Mouse (Mus musculus): ENCODE measurements around the gene Zfp715. TPM values are rescaled to one million over a fixed set of nuclear protein-coding genes. Genes with fewer than 3 reads are reported as not detected.
"Not testable (repeated sequence)": the region's sequence is repeated elsewhere in the genome, so short reads cannot be mapped to it uniquely, and the experiment has no call there.

The Zfp715 gene
- polyA plus RNA-seq, 1 experiment from 2014 or later, result 13.3 TPM

GRCm38 (mm10) chr7:43305235-43305634 is 7.9 kb downstream of the Zfp715 start:
- Histone ChIP-seq H3K9me3 (ENCODE audit: control insufficient read depth, low read length) (no peaks in the 10 kb centered on the region), H3K4me2 (ENCODE audit: low read length) (peak overlapping the region; percentile 47), H3K36me3 (ENCODE audit: control insufficient read depth, insufficient read depth, low read length) (peaks cover 79% of the 10 kb centered on the region), H3K27me3 (ENCODE audit: control insufficient read depth, insufficient read depth, low read length) (no peaks in the 10 kb centered on the region), H3K4me1 (ENCODE audit: control insufficient read depth in 2 of 2, insufficient read depth in 2 of 2, low read length in 2 of 2) (peaks cover 5 to 20% of the 10 kb centered on the region in 2 experiments), H3K9ac (ENCODE audit: low read length) (peak overlapping the region; percentile 26; the same call in 1 of the 2 replicates), H3K27ac (replicated peaks in 1 of 2; ENCODE audit: control insufficient read depth in 1 of 2, insufficient read depth in 1 of 2, low read depth in 2 of 2, low read length in 2 of 2) (peak overlapping the region; percentile 80 to 86), H3K4me3 (ENCODE audit: control insufficient read depth in 1 of 2, insufficient read depth in 1 of 2, low read depth in 1 of 2, low read length in 2 of 2) (no peak overlapping the region)
- ATAC-seq (ENCODE audit: insufficient number of reproducible peaks, insufficient read depth, low FRiP score, low read depth), result peak; percentile 61; the same call in 1 of the 2 replicates
- 27% methylated on average over 3 of the region's 3 CpGs for WGBS

DNA sequence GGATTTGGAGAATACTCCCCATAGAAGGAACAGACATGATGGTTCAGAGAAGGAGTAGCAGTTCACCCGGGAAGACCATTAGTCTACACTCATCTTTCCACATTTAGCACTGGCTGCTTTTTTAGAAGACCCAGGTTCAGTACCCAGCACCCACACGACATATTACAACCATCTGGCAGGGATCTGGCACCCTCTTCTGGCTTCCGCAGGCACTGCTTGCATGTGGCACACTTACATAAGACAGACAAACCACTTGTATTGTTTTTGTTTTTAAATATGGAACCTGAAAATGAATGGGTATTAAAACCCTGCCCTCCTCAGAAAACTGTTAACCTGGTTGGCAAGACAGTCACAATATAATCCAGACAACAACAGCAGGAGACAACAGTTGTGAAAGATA is 21.6 kb downstream of the Zfp715 start:
- H3K27me3 ChIP-seq (ENCODE audit: control insufficient read depth, insufficient read depth, low read length), result no peaks in the 10 kb centered on the region
- H3K27ac ChIP-seq (replicated peaks in 1 of 2; ENCODE audit: control insufficient read depth in 1 of 2, insufficient read depth in 1 of 2, low read depth in 2 of 2, low read length in 2 of 2), result no peak overlapping the region
- H3K9me3 ChIP-seq (ENCODE audit: control insufficient read depth, low read length), result no peaks in the 10 kb centered on the region
- H3K4me3 ChIP-seq (ENCODE audit: control insufficient read depth in 1 of 2, insufficient read depth in 1 of 2, low read depth in 1 of 2, low read length in 2 of 2), result no peak overlapping the region
- H3K4me2 ChIP-seq (ENCODE audit: low read length), result no peak overlapping the region
- H3K9ac ChIP-seq (ENCODE audit: low read length), result no peak overlapping the region
- H3K4me1 ChIP-seq (ENCODE audit: control insufficient read depth in 2 of 2, insufficient read depth in 2 of 2, low read length in 2 of 2), result no peaks in the 10 kb centered on the region
- peaks cover 20% of the 10 kb centered on the region for H3K36me3 ChIP-seq (ENCODE audit: control insufficient read depth, insufficient read depth, low read length)
- 79% methylated on average over 3 of the region's 3 CpGs for WGBS
- no peak for ATAC-seq (ENCODE audit: insufficient number of reproducible peaks, insufficient read depth, low FRiP score, low read depth)

- H3K36me3 ChIP-seq (ENCODE audit: control insufficient read depth, insufficient read depth, low read length), result no peaks in the 10 kb centered on the region
- H3K4me1 ChIP-seq (ENCODE audit: control insufficient read depth in 2 of 2, insufficient read depth in 2 of 2, low read length in 2 of 2), result no peaks in the 10 kb centered on the region; a peak in 1 of 4 replicates
- H3K27ac ChIP-seq (replicated peaks in 1 of 2; ENCODE audit: control insufficient read depth in 1 of 2, insufficient read depth in 1 of 2, low read depth in 2 of 2, low read length in 2 of 2), result 0 out of 4 replicates have a peak overlapping the region, but pooled peaks of 1 of the 2 experiments have one; percentile 33
- no peaks in the 10 kb centered on the region for H3K27me3 ChIP-seq (ENCODE audit: control insufficient read depth, insufficient read depth, low read length)
- 11% methylated on average over 18 of the region's 18 CpGs for WGBS
- peak overlapping the region; percentile 65 for H3K4me2 ChIP-seq (ENCODE audit: low read length)
- ATAC-seq (ENCODE audit: insufficient number of reproducible peaks, insufficient read depth, low FRiP score, low read depth), result 0 out of 2 replicates have a peak, but pooled peaks have one; percentile 28
- peak overlapping the region; percentile 65 for H3K9ac ChIP-seq (ENCODE audit: low read length)
- peak overlapping the region; percentile 38 to 46 for H3K4me3 ChIP-seq (ENCODE audit: control insufficient read depth in 1 of 2, insufficient read depth in 1 of 2, low read depth in 1 of 2, low read length in 2 of 2)
- H3K9me3 ChIP-seq (ENCODE audit: control insufficient read depth, low read length), result no peaks in the 10 kb centered on the region
These were observed 30.1 kb downstream of the Zfp715 start for GRCm38 (mm10) chr7:43282859-43283595.

DNA sequence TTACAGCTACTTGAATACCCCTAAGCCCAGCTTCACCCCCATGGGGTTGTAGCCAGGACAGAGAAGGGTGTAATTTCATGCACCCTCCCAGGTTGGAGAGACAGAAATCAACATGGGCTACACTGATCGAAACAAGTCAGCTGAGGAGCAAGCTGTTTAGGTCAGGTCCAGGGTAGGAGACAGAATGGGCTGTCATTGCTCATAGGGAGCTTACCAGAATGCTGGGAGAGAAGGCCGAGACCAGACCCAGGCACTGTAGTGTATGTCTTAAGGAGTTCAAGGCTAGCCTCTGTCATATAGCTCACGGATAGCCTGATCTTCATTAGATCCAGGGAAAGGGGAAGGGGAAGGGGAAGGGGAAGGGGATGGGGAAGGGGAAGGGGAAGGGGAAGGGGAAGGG is 30.6 kb downstream of the Zfp715 start:
- Histone ChIP-seq H3K36me3 (ENCODE audit: control insufficient read depth, insufficient read depth, low read length) (no peaks in the 10 kb centered on the region), H3K4me2 (ENCODE audit: low read length) (no peak overlapping the region), H3K27me3 (ENCODE audit: control insufficient read depth, insufficient read depth, low read length) (no peaks in the 10 kb centered on the region), H3K4me3 (ENCODE audit: control insufficient read depth in 1 of 2, insufficient read depth in 1 of 2, low read depth in 1 of 2, low read length in 2 of 2) (no peak overlapping the region), H3K9ac (ENCODE audit: low read length) (no peak overlapping the region), H3K27ac (replicated peaks in 1 of 2; ENCODE audit: control insufficient read depth in 1 of 2, insufficient read depth in 1 of 2, low read depth in 2 of 2, low read length in 2 of 2) (no peak overlapping the region), H3K9me3 (ENCODE audit: control insufficient read depth, low read length) (no peaks in the 10 kb centered on the region), H3K4me1 (ENCODE audit: control insufficient read depth in 2 of 2, insufficient read depth in 2 of 2, low read length in 2 of 2) (no peaks in the 10 kb centered on the region; a peak in 1 of 4 replicates)
- WGBS, result 76% methylated on average over 2 of the region's 3 CpGs
- no peak for ATAC-seq (ENCODE audit: insufficient number of reproducible peaks, insufficient read depth, low FRiP score, low read depth)

- ATAC-seq (ENCODE audit: insufficient number of reproducible peaks, insufficient read depth, low FRiP score, low read depth), result no peak
- WGBS, result 35% methylated on average over 5 of the region's 5 CpGs
- Histone ChIP-seq H3K9ac (ENCODE audit: low read length) (no peak overlapping the region), H3K9me3 (ENCODE audit: control insufficient read depth, low read length) (no peaks in the 10 kb centered on the region), H3K36me3 (ENCODE audit: control insufficient read depth, insufficient read depth, low read length) (no peaks in the 10 kb centered on the region), H3K4me2 (ENCODE audit: low read length) (no peak overlapping the region), H3K4me1 (ENCODE audit: control insufficient read depth in 2 of 2, insufficient read depth in 2 of 2, low read length in 2 of 2) (no peaks in the 10 kb centered on the region), H3K4me3 (ENCODE audit: control insufficient read depth in 1 of 2, insufficient read depth in 1 of 2, low read depth in 1 of 2, low read length in 2 of 2) (no peak overlapping the region), H3K27me3 (ENCODE audit: control insufficient read depth, insufficient read depth, low read length) (no peaks in the 10 kb centered on the region), H3K27ac (replicated peaks in 1 of 2; ENCODE audit: control insufficient read depth in 1 of 2, insufficient read depth in 1 of 2, low read depth in 2 of 2, low read length in 2 of 2) (no peak overlapping the region)
These were observed 35.7 kb downstream of the Zfp715 start for GRCm38 (mm10) chr7:43277401-43277800.

DNA sequence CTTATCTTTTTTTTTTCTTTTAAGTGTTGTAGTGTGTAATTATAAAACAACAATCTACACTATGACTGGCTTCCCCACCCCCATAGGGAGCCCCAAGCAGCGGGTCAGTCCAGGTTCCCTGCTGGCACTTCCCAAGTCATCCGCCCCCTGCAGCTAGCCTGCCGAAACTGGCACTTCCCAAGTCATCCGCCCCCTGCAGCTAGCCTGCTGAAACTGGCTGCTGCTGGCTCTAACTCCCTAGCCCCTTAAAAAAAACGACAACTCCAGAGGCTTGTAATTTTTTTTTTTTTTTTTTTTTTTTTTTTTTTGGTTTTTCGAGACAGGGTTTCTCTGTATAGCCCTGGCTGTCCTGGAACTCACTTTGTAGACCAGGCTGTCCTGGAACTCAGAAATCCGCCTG is 36.9 kb downstream of the Zfp715 start:
- H3K4me2 ChIP-seq (ENCODE audit: low read length); H3K27ac ChIP-seq (replicated peaks in 1 of 2; ENCODE audit: control insufficient read depth in 1 of 2, insufficient read depth in 1 of 2, low read depth in 2 of 2, low read length in 2 of 2); H3K27me3 ChIP-seq (ENCODE audit: control insufficient read depth, insufficient read depth, low read length); H3K9me3 ChIP-seq (ENCODE audit: control insufficient read depth, low read length); H3K4me1 ChIP-seq (ENCODE audit: control insufficient read depth in 2 of 2, insufficient read depth in 2 of 2, low read length in 2 of 2); H3K36me3 ChIP-seq (ENCODE audit: control insufficient read depth, insufficient read depth, low read length); H3K9ac ChIP-seq (ENCODE audit: low read length); H3K4me3 ChIP-seq (ENCODE audit: control insufficient read depth in 1 of 2, insufficient read depth in 1 of 2, low read depth in 1 of 2, low read length in 2 of 2); ATAC-seq (ENCODE audit: insufficient number of reproducible peaks, insufficient read depth, low FRiP score, low read depth): not testable (repeated sequence)
- 43% methylated on average over 6 of the region's 7 CpGs for WGBS

- H3K9me3 ChIP-seq (ENCODE audit: control insufficient read depth, low read length), result peaks cover 12% of the 10 kb centered on the region; the same call in 1 of the 2 replicates
- no peak overlapping the region for H3K27ac ChIP-seq (replicated peaks in 1 of 2; ENCODE audit: control insufficient read depth in 1 of 2, insufficient read depth in 1 of 2, low read depth in 2 of 2, low read length in 2 of 2)
- no peak overlapping the region for H3K9ac ChIP-seq (ENCODE audit: low read length)
- H3K27me3 ChIP-seq (ENCODE audit: control insufficient read depth, insufficient read depth, low read length), result no peaks in the 10 kb centered on the region
- WGBS, result 58% methylated on average over 1 of the region's 1 CpGs
- no peaks in the 10 kb centered on the region for H3K36me3 ChIP-seq (ENCODE audit: control insufficient read depth, insufficient read depth, low read length)
- no peak for ATAC-seq (ENCODE audit: insufficient number of reproducible peaks, insufficient read depth, low FRiP score, low read depth)
- no peak overlapping the region for H3K4me3 ChIP-seq (ENCODE audit: control insufficient read depth in 1 of 2, insufficient read depth in 1 of 2, low read depth in 1 of 2, low read length in 2 of 2)
- no peak overlapping the region for H3K4me2 ChIP-seq (ENCODE audit: low read length)
- H3K4me1 ChIP-seq (ENCODE audit: control insufficient read depth in 2 of 2, insufficient read depth in 2 of 2, low read length in 2 of 2), result no peaks in the 10 kb centered on the region
These were observed 39.6 kb downstream of the Zfp715 start for GRCm38 (mm10) chr7:43273476-43273875.

DNA sequence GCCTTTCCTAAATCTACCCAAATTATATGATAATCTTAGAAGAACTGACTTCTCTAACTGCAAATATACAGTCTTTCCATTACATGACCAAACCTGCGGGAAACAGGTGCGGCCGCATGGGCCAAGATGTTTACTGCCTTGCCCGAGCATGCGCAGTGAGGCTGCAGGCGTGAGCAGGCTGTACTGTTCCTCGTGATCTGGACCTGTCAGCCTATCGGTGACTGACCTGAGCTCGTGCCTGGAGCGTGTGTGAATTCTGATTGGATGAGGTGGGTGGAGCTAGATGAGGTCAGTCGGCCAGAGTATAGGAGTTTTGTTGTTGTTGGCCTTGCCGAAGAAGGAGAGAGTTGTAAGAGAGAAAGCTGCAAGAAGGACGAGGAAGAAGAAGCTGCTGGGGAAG is 45.7 kb downstream of the Zfp715 start:
- not testable (repeated sequence) for H3K9ac ChIP-seq (ENCODE audit: low read length); H3K27me3 ChIP-seq (ENCODE audit: control insufficient read depth, insufficient read depth, low read length); H3K4me3 ChIP-seq (ENCODE audit: control insufficient read depth in 1 of 2, insufficient read depth in 1 of 2, low read depth in 1 of 2, low read length in 2 of 2); H3K4me2 ChIP-seq (ENCODE audit: low read length); H3K4me1 ChIP-seq (ENCODE audit: control insufficient read depth in 2 of 2, insufficient read depth in 2 of 2, low read length in 2 of 2); H3K36me3 ChIP-seq (ENCODE audit: control insufficient read depth, insufficient read depth, low read length); ATAC-seq (ENCODE audit: insufficient number of reproducible peaks, insufficient read depth, low FRiP score, low read depth); H3K27ac ChIP-seq (replicated peaks in 1 of 2; ENCODE audit: control insufficient read depth in 1 of 2, insufficient read depth in 1 of 2, low read depth in 2 of 2, low read length in 2 of 2)
- H3K9me3 ChIP-seq (ENCODE audit: control insufficient read depth, low read length), result peaks cover 19% of the 10 kb centered on the region
- WGBS, result 85% methylated on average over 13 of the region's 13 CpGs
